17 mouse cellular contexts compared by ENCODE assay signal in the genomic region with DNA sequence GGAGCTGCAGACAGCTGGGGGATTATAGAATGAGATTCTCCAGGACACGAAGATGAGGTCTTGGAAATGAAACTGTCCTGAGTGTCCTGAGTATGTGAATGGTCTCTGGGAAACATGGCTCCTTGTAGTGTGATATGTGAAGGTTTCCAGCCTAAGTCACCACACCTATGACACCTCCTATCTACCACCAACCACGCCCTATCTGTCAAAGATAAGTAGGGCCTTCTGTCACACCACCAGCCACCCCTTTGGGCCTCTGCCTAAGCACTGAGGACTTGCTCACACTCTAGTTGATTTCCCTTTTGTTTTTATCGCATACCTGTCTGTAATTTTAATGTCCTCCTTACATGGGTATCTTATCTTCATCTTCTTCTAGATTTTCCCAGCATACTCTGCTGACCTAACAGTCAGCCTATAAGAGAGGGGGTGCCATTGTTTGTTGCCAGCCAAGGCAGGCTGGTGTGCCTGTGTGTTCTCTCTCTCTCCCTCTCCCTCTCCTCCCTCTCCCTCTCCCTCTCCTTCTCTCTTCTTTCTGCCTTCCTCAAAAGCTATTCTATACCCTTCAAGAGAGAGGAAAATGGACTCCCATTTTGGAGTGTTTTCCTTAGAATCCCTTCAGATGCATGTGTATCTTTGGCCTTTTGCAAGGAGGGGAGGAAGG. TPM values are rescaled to one million over a fixed set of nuclear protein-coding genes. Genes with fewer than 3 reads are reported as not detected.
A peak's percentile ranks its signal among the peaks of the same experiment; 100 is the strongest.
DNase-seq lines count a peak whose midpoint lies in the region; ATAC-seq lines count a peak whose summit lies in the region.
"Had no signal": no experiment of that assay in that cellular context is flagged by ENCODE, and none has a peak within 500 bp of the region (broad histone marks: within the 10 kb centered on the region; RNA-seq: fewer than 3 reads in every experiment).

No protein-coding gene starts in this region.

- 0 out of 2 replicates have a peak overlapping the region, but pooled peaks have one; percentile 11 for H3K27ac ChIP-seq in midbrain, embryonic 15.5 days
- H3K27ac ChIP-seq in midbrain, embryonic 10.5 days (replicated peaks), result no peak overlapping the region
- no peak overlapping the region for H3K27ac ChIP-seq in stomach, embryonic 15.5 days
- H3K27ac ChIP-seq: gastrocnemius, adult 2 months; heart, embryonic 13.5 days; hindbrain, embryonic 12.5 days; limb, embryonic 13.5 days had no signal

- no peak for ATAC-seq in midbrain, embryonic 15.5 days (replicated peaks)
- peak; percentile 91 for ATAC-seq in stomach, embryonic 15.5 days (ENCODE audit: insufficient read depth, low FRiP score, low read depth)

- intact Hi-C loops in left cerebral cortex, postnatal 36 days (cut with DNase I), result no loop called here

- no peak for DNase-seq in midbrain, embryonic 10.5 days (ENCODE audit: low spot score)
- peak; percentile 58 for DNase-seq in c-Kit-negative CD71-positive TER-119-positive erythroid progenitor cells, embryonic 14.5 days (ENCODE audit: low read depth, low spot score)
- DNase-seq in liver, result peak; percentile 75
- no peak for DNase-seq in Muller cell, postnatal 12 days (ENCODE audit: inconsistent ontology term)
- no peak for DNase-seq in left cerebral cortex, postnatal 36 days (ENCODE audit: low spot score in 2 of 2)
- DNase-seq: adrenal gland, adult 2 months; cerebellum, postnatal 10 days; gastrocnemius, adult 2 months; kidney, adult 9 months; lung, postnatal 10 days had no signal

- no peaks in the 10 kb centered on the region for H3K27me3 ChIP-seq in midbrain, embryonic 15.5 days (replicated peaks)
- no peaks in the 10 kb centered on the region for H3K27me3 ChIP-seq in midbrain, embryonic 10.5 days (ENCODE audit: low read depth, poor library complexity, severe bottlenecking)
- no peaks in the 10 kb centered on the region for H3K27me3 ChIP-seq in stomach, embryonic 15.5 days (replicated peaks)
- H3K27me3 ChIP-seq: CH12.LX; heart, embryonic 13.5 days; hindbrain, embryonic 12.5 days; limb, embryonic 13.5 days had no signal

- H3K4me3 ChIP-seq in midbrain, embryonic 15.5 days, result no peak overlapping the region
- H3K4me3 ChIP-seq in midbrain, embryonic 10.5 days, result no peak overlapping the region
- no peak overlapping the region for H3K4me3 ChIP-seq in stomach, embryonic 15.5 days (replicated peaks)
- H3K4me3 ChIP-seq: gastrocnemius, adult 2 months; heart, embryonic 13.5 days; hindbrain, embryonic 12.5 days; limb, embryonic 13.5 days had no signal

- H3K9me3 ChIP-seq in midbrain, embryonic 15.5 days, result no peaks in the 10 kb centered on the region
- H3K9me3 ChIP-seq in midbrain, embryonic 10.5 days (replicated peaks), result no peaks in the 10 kb centered on the region
- no peaks in the 10 kb centered on the region for H3K9me3 ChIP-seq in stomach, embryonic 15.5 days
- H3K9me3 ChIP-seq: heart, embryonic 13.5 days; hindbrain, embryonic 12.5 days; limb, embryonic 13.5 days had no signal

- no peaks in the 10 kb centered on the region for H3K4me1 ChIP-seq in midbrain, embryonic 15.5 days
- no peaks in the 10 kb centered on the region for H3K4me1 ChIP-seq in midbrain, embryonic 10.5 days
- no peaks in the 10 kb centered on the region for H3K4me1 ChIP-seq in stomach, embryonic 15.5 days
- H3K4me1 ChIP-seq: heart, embryonic 13.5 days; hindbrain, embryonic 12.5 days had no signal

- WGBS in midbrain, embryonic 15.5 days, result 82% methylated on average over 3 of the region's 3 CpGs
- 85% methylated on average over 3 of the region's 3 CpGs for WGBS in midbrain, embryonic 10.5 days
- 74% methylated on average over 3 of the region's 3 CpGs for WGBS in stomach, embryonic 15.5 days

- H3K4me2 ChIP-seq in midbrain, embryonic 15.5 days, result no peak overlapping the region
- H3K4me2 ChIP-seq in stomach, embryonic 15.5 days, result no peak overlapping the region
- H3K4me2 ChIP-seq: heart, embryonic 13.5 days; hindbrain, embryonic 12.5 days; limb, embryonic 13.5 days; midbrain, embryonic 11.5 days had no signal

- H3K9ac ChIP-seq in midbrain, embryonic 15.5 days, result no peak overlapping the region
- H3K9ac ChIP-seq in stomach, embryonic 15.5 days, result no peak overlapping the region
- H3K9ac ChIP-seq: heart, embryonic 13.5 days; hindbrain, embryonic 12.5 days; limb, embryonic 13.5 days had no signal

- H3K36me3 ChIP-seq in midbrain, embryonic 15.5 days (replicated peaks), result no peaks in the 10 kb centered on the region
- H3K36me3 ChIP-seq in midbrain, embryonic 10.5 days, result no peaks in the 10 kb centered on the region
- no peaks in the 10 kb centered on the region for H3K36me3 ChIP-seq in stomach, embryonic 15.5 days
- H3K36me3 ChIP-seq: heart, embryonic 13.5 days; hindbrain, embryonic 12.5 days; limb, embryonic 13.5 days had no signal

RNA-seq across cellular contexts. Expression of gene Cd99l2, which starts 18.2 kb away (rescaled TPM):
- 81.2 and 84.4 TPM in 2 replicates for polyA plus RNA-seq in midbrain, embryonic 15.5 days (2015; fragmentation: Nextera tagmentation; extraction: Ambion mirVana)
- 22.0 and 24.8 TPM in 2 replicates for polyA plus RNA-seq in midbrain, embryonic 10.5 days (2016; fragmentation: Nextera tagmentation; extraction: Ambion mirVana)
- polyA plus RNA-seq in stomach, embryonic 15.5 days (2015; fragmentation: Nextera tagmentation; extraction: Ambion mirVana), result 31.0 and 31.5 TPM in 2 replicates
- total RNA-seq in left cerebral cortex, postnatal 36 days (2021), result 10 to 100 TPM; 61.5 to 72.1 TPM

Comparison
In these comparisons a context has a peak if more than half of its experiments do, and no peak if none do; other contexts are left out.
1. DNase-seq: peak in c-Kit-negative CD71-positive TER-119-positive erythroid progenitor cells, embryonic 14.5 days (single experiment) and liver (single experiment); none in midbrain, embryonic 10.5 days (single experiment), Muller cell, postnatal 12 days (single experiment) and left cerebral cortex, postnatal 36 days (0 of 2).